Mouse (Mus musculus): ENCODE data around the gene Rec114. TPM values are rescaled to one million over a fixed set of nuclear protein-coding genes. Genes with fewer than 3 reads are reported as not detected.
A peak's percentile ranks its signal among the peaks of the same experiment; 100 is the strongest.

Gene Rec114
- polyA plus RNA-seq (2015; fragmentation: Nextera tagmentation; extraction: Ambion mirVana) = 1.5 and 1.7 TPM in 2 replicates

GRCm38 (mm10) chr9:58743702-58744248 is at the start of gene Rec114:
TSS of gene Rec114 (minus strand) at chr9:58743964.
- Histone ChIP-seq H3K36me3 (no peaks in the 10 kb centered on the region), H3K4me3 (no peak within 1 kb of the TSS), H3K9ac (no peak within 1 kb of the TSS), H3K9me3 (no peaks in the 10 kb centered on the region), H3K4me2 (no peak within 1 kb of the TSS), H3K4me1 (replicated peaks) (peaks cover 8% of the 10 kb centered on the region), H3K27ac (replicated peaks) (no peak within 1 kb of the TSS), H3K27me3 (no peaks in the 10 kb centered on the region)
- WGBS = 95% methylated on average over 3 of the region's 3 CpGs
- ATAC-seq (ENCODE audit: low read depth) = no peak

- ATAC-seq (ENCODE audit: low read depth) = no peak
- Histone ChIP-seq H3K9ac (no peak overlapping the region), H3K27ac (replicated peaks) (no peak overlapping the region), H3K27me3 (no peaks in the 10 kb centered on the region), H3K36me3 (no peaks in the 10 kb centered on the region), H3K4me2 (no peak overlapping the region), H3K4me1 (replicated peaks) (no peaks in the 10 kb centered on the region), H3K4me3 (no peak overlapping the region), H3K9me3 (no peaks in the 10 kb centered on the region)
- WGBS = 83% methylated on average over 3 of the region's 3 CpGs
Observed at GRCm38 (mm10) chr9:58789476-58789875, 45.7 kb upstream of the Rec114 start.

- Histone ChIP-seq H3K27ac (replicated peaks) (no peak overlapping the region), H3K27me3 (no peaks in the 10 kb centered on the region), H3K4me3 (no peak overlapping the region), H3K4me1 (replicated peaks) (no peaks in the 10 kb centered on the region), H3K36me3 (no peaks in the 10 kb centered on the region), H3K9me3 (no peaks in the 10 kb centered on the region; the same call in 1 of the 2 replicates), H3K4me2 (no peak overlapping the region), H3K9ac (no peak overlapping the region)
- 18% methylated on average over 2 of the region's 2 CpGs for WGBS
- no peak for ATAC-seq (ENCODE audit: low read depth)
Observed at GRCm38 (mm10) chr9:58775363-58775762, 31.6 kb upstream of the Rec114 start.

GRCm38 (mm10) chr9:58774761-58775160 is 31.0 kb upstream of the Rec114 start:
- no peak for ATAC-seq (ENCODE audit: low read depth)
- Histone ChIP-seq H3K4me3 (no peak overlapping the region), H3K9ac (no peak overlapping the region), H3K9me3 (no peaks in the 10 kb centered on the region; the same call in 1 of the 2 replicates), H3K36me3 (no peaks in the 10 kb centered on the region), H3K27ac (replicated peaks) (no peak overlapping the region), H3K27me3 (no peaks in the 10 kb centered on the region), H3K4me2 (no peak overlapping the region), H3K4me1 (replicated peaks) (peaks cover 6% of the 10 kb centered on the region)
- 62% methylated on average over 3 of the region's 3 CpGs for WGBS

- Histone ChIP-seq H3K4me3 (no peak overlapping the region), H3K36me3 (no peaks in the 10 kb centered on the region), H3K27ac (replicated peaks) (no peak overlapping the region; the same call in 1 of the 2 replicates), H3K4me2 (0 out of 2 replicates have a peak overlapping the region, but pooled peaks have one; percentile 13), H3K9ac (no peak overlapping the region), H3K27me3 (no peaks in the 10 kb centered on the region), H3K4me1 (replicated peaks) (peaks cover 13% of the 10 kb centered on the region), H3K9me3 (no peaks in the 10 kb centered on the region)
- peak; percentile 32; the same call in 1 of the 2 replicates for ATAC-seq (ENCODE audit: low read depth)
- 58% methylated on average over 12 of the region's 12 CpGs for WGBS
Observed at GRCm38 (mm10) chr9:58769943-58770342, 26.2 kb upstream of the Rec114 start.

- 79% methylated on average over 17 of the region's 17 CpGs for WGBS
- Histone ChIP-seq H3K4me2 (no peak overlapping the region), H3K4me3 (no peak overlapping the region), H3K27ac (replicated peaks) (no peak overlapping the region), H3K36me3 (no peaks in the 10 kb centered on the region), H3K4me1 (replicated peaks) (peaks cover 13% of the 10 kb centered on the region), H3K9ac (no peak overlapping the region), H3K9me3 (no peaks in the 10 kb centered on the region), H3K27me3 (no peaks in the 10 kb centered on the region)
- ATAC-seq (ENCODE audit: low read depth) = peak; percentile 94
Observed at GRCm38 (mm10) chr9:58766959-58767955, 23.5 kb upstream of the Rec114 start.

GRCm38 (mm10) chr9:58764354-58764753 is 20.6 kb upstream of the Rec114 start:
- H3K9me3 ChIP-seq = no peaks in the 10 kb centered on the region
- ATAC-seq (ENCODE audit: low read depth) = no peak
- no peak overlapping the region for H3K4me2 ChIP-seq
- H3K27me3 ChIP-seq = no peaks in the 10 kb centered on the region
- H3K4me3 ChIP-seq = no peak overlapping the region
- H3K9ac ChIP-seq = no peak overlapping the region
- 86% methylated on average over 5 of the region's 5 CpGs for WGBS
- peaks cover 3% of the 10 kb centered on the region; the same call in 1 of the 2 replicates for H3K4me1 ChIP-seq (replicated peaks)
- no peaks in the 10 kb centered on the region for H3K36me3 ChIP-seq
- H3K27ac ChIP-seq (replicated peaks) = no peak overlapping the region

- H3K4me2 ChIP-seq = no peak overlapping the region
- H3K9ac ChIP-seq = no peak overlapping the region
- no peaks in the 10 kb centered on the region for H3K27me3 ChIP-seq
- no peak overlapping the region for H3K4me3 ChIP-seq
- H3K36me3 ChIP-seq = no peaks in the 10 kb centered on the region
- H3K27ac ChIP-seq (replicated peaks) = no peak overlapping the region
- no peaks in the 10 kb centered on the region for H3K4me1 ChIP-seq (replicated peaks)
- WGBS = 91% methylated on average over 4 of the region's 4 CpGs
- ATAC-seq (ENCODE audit: low read depth) = no peak
- no peaks in the 10 kb centered on the region for H3K9me3 ChIP-seq
Observed at GRCm38 (mm10) chr9:58763114-58763513, 19.4 kb upstream of the Rec114 start.

- no peak overlapping the region for H3K4me2 ChIP-seq
- WGBS = 44% methylated on average over 2 of the region's 2 CpGs
- H3K36me3 ChIP-seq = no peaks in the 10 kb centered on the region
- H3K4me1 ChIP-seq (replicated peaks) = no peaks in the 10 kb centered on the region
- no peaks in the 10 kb centered on the region for H3K9me3 ChIP-seq
- H3K4me3 ChIP-seq = no peak overlapping the region
- H3K9ac ChIP-seq = no peak overlapping the region
- H3K27ac ChIP-seq (replicated peaks) = no peak overlapping the region
- H3K27me3 ChIP-seq = no peaks in the 10 kb centered on the region
- ATAC-seq (ENCODE audit: low read depth) = no peak
Observed at GRCm38 (mm10) chr9:58762086-58762485, 18.3 kb upstream of the Rec114 start.

GRCm38 (mm10) chr9:58758754-58759153 is 15.0 kb upstream of the Rec114 start:
- WGBS = 91% methylated on average over 7 of the region's 7 CpGs
- no peak overlapping the region for H3K9ac ChIP-seq
- H3K27me3 ChIP-seq = no peaks in the 10 kb centered on the region
- H3K27ac ChIP-seq (replicated peaks) = no peak overlapping the region
- no peak overlapping the region for H3K4me3 ChIP-seq
- H3K9me3 ChIP-seq = no peaks in the 10 kb centered on the region
- H3K4me2 ChIP-seq = no peak overlapping the region
- H3K36me3 ChIP-seq = no peaks in the 10 kb centered on the region
- ATAC-seq (ENCODE audit: low read depth) = no peak
- 0 out of 2 replicates have a peak, but pooled peaks cover 3% of the 10 kb centered on the region for H3K4me1 ChIP-seq (replicated peaks)

- H3K9me3 ChIP-seq = no peaks in the 10 kb centered on the region
- 78% methylated on average over 12 of the region's 12 CpGs for WGBS
- no peak for ATAC-seq (ENCODE audit: low read depth)
Observed at GRCm38 (mm10) chr9:58756371-58757132, 12.8 kb upstream of the Rec114 start.

GRCm38 (mm10) chr9:58753606-58754005 is 9.8 kb upstream of the Rec114 start:
- Histone ChIP-seq H3K9me3 (no peaks in the 10 kb centered on the region), H3K27me3 (no peaks in the 10 kb centered on the region), H3K27ac (replicated peaks) (no peak overlapping the region), H3K36me3 (no peaks in the 10 kb centered on the region), H3K4me3 (no peak overlapping the region), H3K4me2 (no peak overlapping the region), H3K4me1 (replicated peaks) (peaks cover 4% of the 10 kb centered on the region; the same call in 1 of the 2 replicates), H3K9ac (no peak overlapping the region)
- ATAC-seq (ENCODE audit: low read depth) = no peak
- 81% methylated on average over 1 of the region's 1 CpGs for WGBS

More at GRCm38 (mm10) chr9:58756371-58757132, 12.8 kb upstream of the Rec114 start:
- H3K4me2 ChIP-seq = no peak overlapping the region
- H3K9ac ChIP-seq = no peak overlapping the region
- no peaks in the 10 kb centered on the region for H3K36me3 ChIP-seq
- no peak overlapping the region for H3K27ac ChIP-seq (replicated peaks)
- no peaks in the 10 kb centered on the region for H3K27me3 ChIP-seq
- 0 out of 2 replicates have a peak, but pooled peaks cover 4% of the 10 kb centered on the region for H3K4me1 ChIP-seq (replicated peaks)
- H3K4me3 ChIP-seq = no peak overlapping the region

Data from neural tube, embryonic 13.5 days (tissue).